Mouse (Mus musculus) lung, postnatal 25 days (tissue): ENCODE results near the gene Olfr1395.

Experiments
- DNase-seq: peaks from one replicate; pipeline ENCODE4 v3.0.0; 2022; ENCODE audit warnings: low spot score

Olfr1395 gene

GRCm38 (mm10) chr11:49141974-49142373, at the start of gene Olfr1395:
Gene Olfr1395, plus strand, starts transcription at chr11:49142274.
- DNase-seq = no peak

GRCm38 (mm10) chr11:49092786-49093185, 49.3 kb upstream of the Olfr1395 start:
- DNase-seq = no peak

- DNase-seq = no peak
Measured at GRCm38 (mm10) chr11:49093861-49094660, 48.0 kb upstream of the Olfr1395 start.

- no peak for DNase-seq
Measured at GRCm38 (mm10) chr11:49095367-49095766, 46.7 kb upstream of the Olfr1395 start.

GRCm38 (mm10) chr11:49100409-49100808, 41.7 kb upstream of the Olfr1395 start:
- no peak for DNase-seq

- no peak for DNase-seq
Measured at GRCm38 (mm10) chr11:49101500-49101899, 40.6 kb upstream of the Olfr1395 start.

- DNase-seq = peak; percentile 87
Measured at GRCm38 (mm10) chr11:49103047-49103693, 38.9 kb upstream of the Olfr1395 start.

- no peak for DNase-seq
Measured at GRCm38 (mm10) chr11:49105752-49106151, 36.3 kb upstream of the Olfr1395 start.

GRCm38 (mm10) chr11:49107650-49108537, 34.2 kb upstream of the Olfr1395 start:
- no peak for DNase-seq

GRCm38 (mm10) chr11:49108833-49109232, 33.2 kb upstream of the Olfr1395 start:
- DNase-seq = no peak

- DNase-seq = no peak
Measured at GRCm38 (mm10) chr11:49111000-49111399, 31.1 kb upstream of the Olfr1395 start.

GRCm38 (mm10) chr11:49112624-49113219, 29.4 kb upstream of the Olfr1395 start:
- DNase-seq = no peak

- DNase-seq = no peak
Measured at GRCm38 (mm10) chr11:49114158-49114557, 27.9 kb upstream of the Olfr1395 start.

- no peak for DNase-seq
Measured at GRCm38 (mm10) chr11:49114774-49115173, 27.3 kb upstream of the Olfr1395 start, which contains the start of gene Olfr1396. Gene Olfr1396, minus strand, starts transcription at chr11:49114874.

- DNase-seq = no peak
Measured at GRCm38 (mm10) chr11:49119635-49120034, 22.4 kb upstream of the Olfr1395 start.

GRCm38 (mm10) chr11:49124169-49124568, 17.9 kb upstream of the Olfr1395 start:
- no peak for DNase-seq

GRCm38 (mm10) chr11:49154077-49154476, 12.0 kb downstream of the Olfr1395 start, which contains the start of gene Olfr1394:
Gene Olfr1394, plus strand, starts transcription at chr11:49154377.
- DNase-seq = no peak

- DNase-seq = no peak
Measured at GRCm38 (mm10) chr11:49156821-49157814, 15.0 kb downstream of the Olfr1395 start.

GRCm38 (mm10) chr11:49168839-49169611, 27.0 kb downstream of the Olfr1395 start:
- DNase-seq = no peak

- peak; percentile 5 for DNase-seq
Measured at GRCm38 (mm10) chr11:49170576-49170975, 28.5 kb downstream of the Olfr1395 start.
